Mouse (Mus musculus) C2C12 (cell line): ENCODE data around the gene Myo3b. TPM values are rescaled to one million over a fixed set of nuclear protein-coding genes. Genes with fewer than 3 reads are reported as not detected.

Experiments used
- H3K27me3 ChIP-seq: one replicate; pipeline ENCODE4 v1.6.1; 2011; ENCODE audit not compliant: control insufficient read depth, insufficient read depth, insufficient read length
- H3K36me3 ChIP-seq: one replicate; pipeline ENCODE4 v1.6.1; 2011; ENCODE audit not compliant: control insufficient read depth, insufficient read depth
- H3K4me3 ChIP-seq: one replicate; pipeline ENCODE4 v1.5.1; 2011; ENCODE audit warnings: mild to moderate bottlenecking, control low read depth; ENCODE audit not compliant: poor library complexity, insufficient read depth, severe bottlenecking
- H3K79me2 ChIP-seq: one replicate; pipeline ENCODE4 v1.6.1; 2011; ENCODE audit not compliant: control insufficient read depth, insufficient read depth
- H3K79me3 ChIP-seq: one replicate; pipeline ENCODE4 v1.6.1; 2011; ENCODE audit warnings: low read depth, control low read depth
- H3ac ChIP-seq: one replicate; pipeline ENCODE3; 2011; ENCODE audit warnings: low read depth; ENCODE audit not compliant: control insufficient read depth, insufficient read length
- CEBPB ChIP-seq: IDR thresholded peaks from one replicate; pipeline ENCODE4 v1.6.1; 2011; ENCODE audit warnings: low read depth, mild to moderate bottlenecking, control low read depth, moderate library complexity
- CTCF ChIP-seq: IDR thresholded peaks from one replicate; pipeline ENCODE4 v1.5.1; 2011; ENCODE audit not compliant: control insufficient read depth, insufficient read depth, insufficient read length
- FOSL1 ChIP-seq: IDR thresholded peaks from one replicate; pipeline ENCODE4 v1.8.0; 2011; ENCODE audit warnings: mild to moderate bottlenecking, low read length; ENCODE audit not compliant: poor library complexity, insufficient read depth, severe bottlenecking
- MAX ChIP-seq: IDR thresholded peaks from one replicate; pipeline ENCODE4 v1.6.1; 2011; ENCODE audit warnings: mild to moderate bottlenecking, control low read depth
- MYOD1 ChIP-seq: IDR thresholded peaks from one replicate; pipeline ENCODE4 v1.6.1; 2011; ENCODE audit warnings: low read depth; ENCODE audit not compliant: control insufficient read depth, insufficient read length
- MYOG ChIP-seq: IDR thresholded peaks from one replicate; pipeline ENCODE4 v1.6.1; 2011; ENCODE audit not compliant: control insufficient read depth, insufficient read length; ENCODE audit errors: extremely low read depth
- USF1 ChIP-seq: IDR thresholded peaks from one replicate; pipeline ENCODE4 v1.6.1; 2011; ENCODE audit warnings: low read depth, mild to moderate bottlenecking, control low read depth, moderate library complexity
- polyA plus RNA-seq: library from polyadenylated mRNA; unstranded; fragments of >200 nt; fragmentation: generic; extraction: Trizol; gene quantifications from one replicate; pipeline ENCODE4 v1.2.1, GENCODE M21; 2012; ENCODE audit warnings: missing spikeins

The Myo3b gene
- polyA plus RNA-seq, 1 experiment: 0.11 TPM

DNA sequence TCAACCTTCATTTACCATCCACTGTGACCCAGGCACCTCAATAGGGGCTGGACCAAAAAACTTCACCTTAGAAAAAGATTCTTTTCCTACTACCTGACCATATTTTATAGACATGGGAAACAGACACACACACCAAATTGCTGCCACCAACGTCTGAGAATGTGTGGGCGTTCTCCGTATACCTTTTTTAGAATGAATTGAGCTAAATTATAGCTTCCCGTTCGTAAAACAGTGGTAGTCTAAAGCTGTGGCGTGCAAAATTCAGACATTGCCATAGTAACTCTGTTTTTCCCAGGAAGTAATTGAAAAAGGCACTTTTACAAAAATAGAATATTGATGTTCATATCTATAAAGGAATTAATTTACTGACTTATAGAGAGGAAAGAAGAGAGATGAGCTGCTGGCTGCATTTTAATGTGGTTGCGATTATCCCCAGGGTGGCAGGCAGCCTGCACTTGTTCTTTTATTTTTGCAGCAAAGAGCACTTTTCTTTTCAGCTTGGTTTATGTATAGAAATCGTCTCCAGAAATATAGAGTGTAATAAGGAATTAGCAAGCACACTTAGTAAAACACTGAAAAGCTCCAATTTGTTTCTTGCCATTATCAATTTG is 116.4 kb downstream of the Myo3b start:
- Histone ChIP-seq H3K79me2 (no peaks in the 10 kb centered on the region), H3ac (no peak overlapping the region), H3K27me3 (no peaks in the 10 kb centered on the region), H3K4me3 (no peak overlapping the region), H3K36me3 (no peaks in the 10 kb centered on the region), H3K79me3 (no peaks in the 10 kb centered on the region)
- TF ChIP-seq CEBPB (no peak), FOSL1 (no peak), CTCF (no peak), MYOG (no peak), USF1 (no peak), MAX (no peak), MYOD1 (no peak)

DNA sequence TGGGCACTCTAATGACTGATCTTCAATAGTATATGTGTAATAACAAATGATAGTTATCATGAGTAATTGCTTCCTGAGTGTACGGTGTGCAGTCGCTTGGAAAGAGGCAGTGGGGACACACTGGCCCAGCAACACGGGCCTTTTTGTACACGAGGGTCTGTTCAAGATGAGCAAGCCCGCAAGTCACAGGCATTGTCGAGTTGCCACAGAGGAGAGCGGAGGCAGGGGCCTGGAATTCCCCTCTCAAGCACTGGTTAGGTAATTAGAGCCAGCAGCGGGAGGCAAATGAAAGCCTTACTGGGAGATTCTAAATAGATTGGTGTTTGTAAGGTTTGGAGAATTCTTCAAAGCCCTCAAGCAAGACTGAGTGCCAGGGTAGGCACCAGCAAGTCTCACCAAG is 120.6 kb downstream of the Myo3b start:
- Histone ChIP-seq H3K79me2 (no peaks in the 10 kb centered on the region), H3K27me3 (no peaks in the 10 kb centered on the region)

DNA sequence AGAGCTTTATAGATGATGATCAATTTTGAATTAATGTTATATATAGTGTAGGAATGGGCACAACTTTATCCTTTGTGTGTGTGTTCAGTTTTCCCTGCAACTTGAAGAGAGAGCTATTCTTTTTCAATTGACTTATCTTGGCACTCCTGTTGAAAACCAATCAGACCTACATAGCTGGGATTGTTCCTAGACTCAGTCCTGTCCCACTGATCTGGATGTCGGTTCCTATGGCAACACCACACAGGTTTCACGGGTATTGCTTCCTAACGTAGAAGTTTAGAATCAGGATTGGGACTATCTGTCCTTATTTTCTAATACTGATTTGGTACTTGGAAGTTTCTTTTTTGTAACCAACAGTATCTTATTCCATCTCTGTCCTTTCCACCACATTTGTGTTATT is 127.3 kb downstream of the Myo3b start:
- no peaks in the 10 kb centered on the region for H3K79me2 ChIP-seq
- TF ChIP-seq CEBPB: no peak
- no peak for TF ChIP-seq MYOD1
- no peak for TF ChIP-seq USF1
- no peak for TF ChIP-seq MAX
- no peak for TF ChIP-seq MYOG
- TF ChIP-seq CTCF: no peak
- no peak for TF ChIP-seq FOSL1
- H3K79me3 ChIP-seq: no peaks in the 10 kb centered on the region
- no peaks in the 10 kb centered on the region for H3K36me3 ChIP-seq
- no peaks in the 10 kb centered on the region for H3K27me3 ChIP-seq
- no peak overlapping the region for H3K4me3 ChIP-seq
- H3ac ChIP-seq: no peak overlapping the region

More for the DNA sequence above, 120.6 kb downstream of the Myo3b start:
- TF ChIP-seq MYOG (no peak), MYOD1 (no peak), USF1 (no peak), MAX (no peak), FOSL1 (no peak), CEBPB (no peak), CTCF (no peak)
- Histone ChIP-seq H3K79me3 (no peaks in the 10 kb centered on the region), H3K36me3 (no peaks in the 10 kb centered on the region), H3K4me3 (no peak overlapping the region), H3ac (no peak overlapping the region)

DNA sequence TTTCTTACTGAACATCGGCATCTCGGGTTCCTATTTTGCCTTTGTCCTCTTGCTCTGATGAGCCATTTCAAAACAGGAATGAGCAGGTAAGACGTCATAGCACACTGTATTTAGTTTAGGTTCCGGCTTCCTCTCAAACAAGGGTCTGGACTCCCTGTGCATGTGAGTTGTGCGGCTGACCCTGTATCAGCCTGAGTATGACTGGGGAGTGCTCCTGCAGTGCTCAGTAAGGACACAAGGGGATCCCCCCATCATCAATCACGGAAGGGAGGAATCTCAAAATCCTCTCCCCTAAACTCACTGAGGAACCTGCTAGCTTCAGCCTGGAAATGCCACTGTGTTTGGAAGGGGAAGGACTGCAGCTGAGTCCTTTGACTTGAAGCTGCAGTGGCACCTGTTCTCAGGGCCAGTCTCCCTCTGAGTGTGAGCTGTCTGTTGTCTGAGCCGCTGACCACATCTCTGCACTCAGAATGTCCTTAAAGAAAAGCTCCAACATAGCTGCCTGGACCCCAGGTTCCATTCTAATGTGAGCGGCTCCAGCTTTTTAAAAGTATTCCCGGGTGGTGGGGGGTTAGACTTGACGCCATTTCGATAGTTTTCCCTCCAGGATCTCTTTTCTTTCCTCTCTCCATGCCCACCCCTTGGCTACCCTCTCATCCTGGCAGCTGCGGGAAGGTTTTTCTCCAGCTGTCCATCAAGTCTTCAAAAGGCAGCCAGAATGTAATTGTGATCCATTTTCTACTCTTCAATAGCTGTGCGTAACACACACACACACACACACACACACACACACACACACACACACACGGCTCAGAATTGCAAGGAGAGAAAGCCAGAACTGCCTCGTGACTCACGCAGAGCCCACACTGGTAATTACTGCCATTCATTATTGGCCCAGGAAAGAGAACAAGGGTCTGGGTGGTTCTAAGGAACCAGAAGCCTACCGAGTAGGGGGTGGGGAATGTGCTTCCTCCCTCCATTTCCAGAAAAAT is 129.3 kb downstream of the Myo3b start:
- H3K79me3 ChIP-seq: no peaks in the 10 kb centered on the region
- H3K27me3 ChIP-seq: no peaks in the 10 kb centered on the region
- no peaks in the 10 kb centered on the region for H3K36me3 ChIP-seq
- no peak overlapping the region for H3ac ChIP-seq
- no peak overlapping the region for H3K4me3 ChIP-seq
- no peaks in the 10 kb centered on the region for H3K79me2 ChIP-seq
- no peak for TF ChIP-seq MYOD1
- no peak for TF ChIP-seq CEBPB
- TF ChIP-seq MYOG: no peak
- TF ChIP-seq CTCF: no peak
- TF ChIP-seq MAX: no peak

DNA sequence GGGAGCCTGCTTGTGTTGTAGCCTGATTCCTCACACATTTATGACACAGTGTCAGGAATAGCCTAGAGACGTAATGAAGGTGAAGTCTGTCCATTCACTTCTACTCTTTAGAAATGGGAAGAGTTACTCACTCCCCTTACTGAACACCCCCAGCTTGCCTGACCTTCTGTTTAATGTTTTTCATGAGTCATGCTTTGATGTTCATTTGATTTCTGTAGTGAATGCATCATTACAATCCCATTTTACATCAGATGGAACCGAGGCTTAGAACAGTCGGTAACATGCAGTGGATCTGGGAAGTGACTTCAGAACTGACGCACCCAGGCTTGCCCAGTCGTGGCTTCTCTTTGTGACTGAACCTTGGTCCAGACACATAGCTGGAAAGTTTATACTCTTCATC is 131.5 kb downstream of the Myo3b start:
- Histone ChIP-seq H3ac (no peak overlapping the region), H3K79me3 (no peaks in the 10 kb centered on the region), H3K27me3 (no peaks in the 10 kb centered on the region), H3K36me3 (no peaks in the 10 kb centered on the region), H3K79me2 (no peaks in the 10 kb centered on the region), H3K4me3 (no peak overlapping the region)
- no peak for TF ChIP-seq MYOG
- TF ChIP-seq MYOD1: no peak
- no peak for TF ChIP-seq CTCF
- no peak for TF ChIP-seq USF1
- no peak for TF ChIP-seq MAX
- no peak for TF ChIP-seq CEBPB
